Mouse (Mus musculus) midbrain, postnatal 0 days (tissue): ENCODE data around the gene Prm2. TPM values are rescaled to one million over a fixed set of nuclear protein-coding genes. Genes with fewer than 3 reads are reported as not detected.

ENCODE experiments used
- ATAC-seq: fragments of 200-750 bp; cut with Nextera tagmentation; 2 replicates; pipeline ENCODE4 v1.8.0; 2017; ENCODE audit warnings: moderate number of reproducible peaks, mild to moderate bottlenecking, moderate TSS enrichment, moderate library complexity; ENCODE audit not compliant: low FRiP score
- DNase-seq: peaks from one replicate; pipeline ENCODE4 v3.0.0-alpha.2; 2015; ENCODE audit warnings: low spot score
- H3K27ac ChIP-seq: fragments of 300-500 bp; sonication (generic); 2 replicates; pipeline ENCODE4 v1.5.1; 2014; ENCODE audit warnings: low read depth, mild to moderate bottlenecking, low read length, mixed read lengths
- H3K27me3 ChIP-seq: fragments of 300-500 bp; sonication (generic); 2 replicates; pipeline ENCODE4 v1.6.1; 2014; ENCODE audit warnings: low read length, control low read depth, mixed read lengths; ENCODE audit not compliant: insufficient read depth
- H3K36me3 ChIP-seq: fragments of 300-500 bp; sonication (generic); 2 replicates; pipeline ENCODE4 v1.6.1; 2014; ENCODE audit warnings: low read length, control low read depth, mixed read lengths; ENCODE audit not compliant: insufficient read depth
- H3K4me1 ChIP-seq: fragments of 300-500 bp; sonication (generic); 2 replicates; pipeline ENCODE4 v1.6.1; 2014; ENCODE audit warnings: mild to moderate bottlenecking, control low read depth, antibody characterized with exemption, low read length, mixed read lengths; ENCODE audit not compliant: insufficient read depth
- H3K4me2 ChIP-seq: fragments of 300-500 bp; sonication (generic); 2 replicates; pipeline ENCODE4 v1.6.1; 2014; ENCODE audit warnings: low read depth, mild to moderate bottlenecking, low read length, mixed read lengths; ENCODE audit not compliant: poor library complexity, severe bottlenecking
- H3K4me3 ChIP-seq: fragments of 300-500 bp; sonication (generic); 2 replicates; pipeline ENCODE4 v1.5.1; 2014; ENCODE audit warnings: low read depth, mild to moderate bottlenecking, low read length, moderate library complexity
- H3K9ac ChIP-seq: fragments of 300-500 bp; sonication (generic); replicated peaks from 2 replicates; pipeline ENCODE4 v1.6.1; 2014; ENCODE audit warnings: mild to moderate bottlenecking, low read length, moderate library complexity, mixed read lengths; ENCODE audit not compliant: poor library complexity, severe bottlenecking
- H3K9me3 ChIP-seq: fragments of 300-500 bp; sonication (generic); 2 replicates; pipeline ENCODE4 v1.6.1; 2016; ENCODE audit warnings: low read length, control low read depth
- CTCF ChIP-seq: IDR thresholded peaks from 2 replicates; pipeline ENCODE4 v1.5.1; 2016; ENCODE audit warnings: antibody characterized with exemption, mild to moderate bottlenecking
- WGBS: fragments of 180-500 bp; shearing (Covaris S2); extraction: QIAGEN DNeasy Blood & Tissue Kit; methylation state at CpG from one replicate; pipeline ENCODE4 v1.1.7; 2014; 5-methylcytosine and 5-hydroxymethylcytosine counted together
- polyA plus RNA-seq: library from polyadenylated mRNA; unstranded; fragments of >200 nt; fragmentation: Nextera tagmentation; extraction: Ambion mirVana; gene quantifications from 2 replicates; pipeline ENCODE4 v1.2.1, GENCODE M21; 2015
- total RNA-seq: library from RNA; depleted of rRNA; stranded (reverse); fragments of >200 nt; gene quantifications from 2 replicates; pipeline ENCODE4 v1.2.3, GENCODE M21; 2014

Prm2 gene
- total and polyA plus RNA-seq, 2 experiments from 2014 or later = not detected

- no peak overlapping the region for H3K27ac ChIP-seq
- TF ChIP-seq CTCF = no peak
- H3K27me3 ChIP-seq = 0 out of 2 replicates have a peak, but pooled peaks cover 4% of the 10 kb centered on the region
- H3K4me1 ChIP-seq = no peaks in the 10 kb centered on the region; the same call in 1 of the 2 replicates
- H3K4me3 ChIP-seq = peak overlapping the region; percentile 74
- no peak overlapping the region for H3K9ac ChIP-seq
- no peaks in the 10 kb centered on the region for H3K9me3 ChIP-seq
- ATAC-seq = no peak
- H3K36me3 ChIP-seq = no peaks in the 10 kb centered on the region
- DNase-seq = no peak
- peak overlapping the region; percentile 99 for H3K4me2 ChIP-seq
- WGBS = 9% methylated on average over 12 of the region's 12 CpGs
Observed at GRCm38 (mm10) chr16:10834542-10834910, 38.6 kb upstream of the Prm2 start.

- no peaks in the 10 kb centered on the region for H3K4me1 ChIP-seq
- ATAC-seq = no peak
- no peaks in the 10 kb centered on the region for H3K27me3 ChIP-seq
- no peak overlapping the region for H3K9ac ChIP-seq
- no peak for TF ChIP-seq CTCF
- DNase-seq = no peak
- WGBS = 75% methylated on average over 4 of the region's 4 CpGs
- H3K36me3 ChIP-seq = no peaks in the 10 kb centered on the region
- H3K4me2 ChIP-seq = no peak overlapping the region
- no peak overlapping the region for H3K27ac ChIP-seq
- H3K4me3 ChIP-seq = no peak overlapping the region
- H3K9me3 ChIP-seq = no peaks in the 10 kb centered on the region
Observed at GRCm38 (mm10) chr16:10828461-10828805, 32.5 kb upstream of the Prm2 start.

GRCm38 (mm10) chr16:10827766-10828460 is 32.0 kb upstream of the Prm2 start:
- Histone ChIP-seq H3K4me3 (no peak overlapping the region), H3K9ac (no peak overlapping the region), H3K4me2 (no peak overlapping the region), H3K27me3 (no peaks in the 10 kb centered on the region), H3K4me1 (no peaks in the 10 kb centered on the region), H3K27ac (no peak overlapping the region), H3K36me3 (no peaks in the 10 kb centered on the region), H3K9me3 (no peaks in the 10 kb centered on the region)
- 82% methylated on average over 7 of the region's 7 CpGs for WGBS
- TF ChIP-seq CTCF = no peak
- DNase-seq = no peak
- no peak for ATAC-seq

- DNase-seq = no peak
- no peaks in the 10 kb centered on the region for H3K36me3 ChIP-seq
- no peak for ATAC-seq
- WGBS = 89% methylated on average over 9 of the region's 9 CpGs
- H3K9me3 ChIP-seq = no peaks in the 10 kb centered on the region
- H3K4me1 ChIP-seq = no peaks in the 10 kb centered on the region
- H3K27ac ChIP-seq = no peak overlapping the region
- H3K9ac ChIP-seq = no peak overlapping the region
- no peak overlapping the region for H3K4me3 ChIP-seq
- H3K4me2 ChIP-seq = no peak overlapping the region
- no peaks in the 10 kb centered on the region for H3K27me3 ChIP-seq
- TF ChIP-seq CTCF = no peak
Observed at GRCm38 (mm10) chr16:10827269-10827668, 31.3 kb upstream of the Prm2 start.

- DNase-seq (no peak), ATAC-seq (no peak)
- WGBS = 92% methylated on average over 4 of the region's 4 CpGs
Observed at GRCm38 (mm10) chr16:10825840-10826239, 29.9 kb upstream of the Prm2 start.

GRCm38 (mm10) chr16:10824536-10824935 is 28.6 kb upstream of the Prm2 start:
- H3K27ac ChIP-seq = no peak overlapping the region
- no peak overlapping the region for H3K4me2 ChIP-seq
- no peaks in the 10 kb centered on the region for H3K4me1 ChIP-seq
- no peaks in the 10 kb centered on the region for H3K27me3 ChIP-seq
- no peaks in the 10 kb centered on the region for H3K9me3 ChIP-seq
- DNase-seq (no peak), ATAC-seq (no peak)
- H3K36me3 ChIP-seq = no peaks in the 10 kb centered on the region
- TF ChIP-seq CTCF = no peak
- H3K9ac ChIP-seq = no peak overlapping the region
- H3K4me3 ChIP-seq = no peak overlapping the region
- 92% methylated on average over 1 of the region's 1 CpGs for WGBS

More at GRCm38 (mm10) chr16:10825840-10826239, 29.9 kb upstream of the Prm2 start:
- no peaks in the 10 kb centered on the region for H3K36me3 ChIP-seq
- H3K9me3 ChIP-seq = no peaks in the 10 kb centered on the region
- H3K27me3 ChIP-seq = no peaks in the 10 kb centered on the region
- no peak overlapping the region for H3K27ac ChIP-seq
- no peak overlapping the region for H3K9ac ChIP-seq
- no peak overlapping the region for H3K4me2 ChIP-seq
- no peaks in the 10 kb centered on the region for H3K4me1 ChIP-seq
- no peak overlapping the region for H3K4me3 ChIP-seq
- no peak for TF ChIP-seq CTCF
